Mouse (Mus musculus): ENCODE measurements around the gene Parm1. TPM values are rescaled to one million over a fixed set of nuclear protein-coding genes. Genes with fewer than 3 reads are reported as not detected.

Gene Parm1
- polyA plus RNA-seq, 1 experiment: 13.8 TPM

GRCm38 (mm10) chr5:91594083-91594482 is 76.7 kb downstream of the Parm1 start:
- Histone ChIP-seq H3K4me1 (replicated peaks; ENCODE audit: control insufficient read depth, insufficient read depth, low read length) (no peaks in the 10 kb centered on the region), H3K27me3 (ENCODE audit: control insufficient read depth, insufficient read depth, low read length) (no peaks in the 10 kb centered on the region), H3K36me3 (ENCODE audit: control insufficient read depth, insufficient read depth, low read length) (no peaks in the 10 kb centered on the region), H3K27ac (ENCODE audit: control insufficient read depth, insufficient read depth, low read length) (no peak overlapping the region), H3K4me3 (ENCODE audit: control insufficient read depth, insufficient read depth, low read length) (no peak overlapping the region)
- no peak for TF ChIP-seq CTCF (IDR thresholded peaks at IDR 0.05; ENCODE audit: borderline replicate concordance, control insufficient read depth, extremely low read depth, insufficient read depth, low read length, poor library complexity)
- no peak for TF ChIP-seq POLR2A (IDR thresholded peaks at IDR 0.05; ENCODE audit: control insufficient read depth, extremely low read depth, insufficient read depth, low read length, poor library complexity)
- DNase-seq: no peak
- 10% methylated on average over 5 of the region's 5 CpGs for WGBS

- no peak for TF ChIP-seq POLR2A (IDR thresholded peaks at IDR 0.05; ENCODE audit: control insufficient read depth, extremely low read depth, insufficient read depth, low read length, poor library complexity)
- no peak for TF ChIP-seq CTCF (IDR thresholded peaks at IDR 0.05; ENCODE audit: borderline replicate concordance, control insufficient read depth, extremely low read depth, insufficient read depth, low read length, poor library complexity)
- Histone ChIP-seq H3K27me3 (ENCODE audit: control insufficient read depth, insufficient read depth, low read length) (no peaks in the 10 kb centered on the region), H3K27ac (ENCODE audit: control insufficient read depth, insufficient read depth, low read length) (no peak overlapping the region), H3K4me3 (ENCODE audit: control insufficient read depth, insufficient read depth, low read length) (no peak overlapping the region), H3K4me1 (replicated peaks; ENCODE audit: control insufficient read depth, insufficient read depth, low read length) (no peaks in the 10 kb centered on the region), H3K36me3 (ENCODE audit: control insufficient read depth, insufficient read depth, low read length) (no peaks in the 10 kb centered on the region)
- no peak for DNase-seq
- 76% methylated on average over 5 of the region's 5 CpGs for WGBS
Measured at GRCm38 (mm10) chr5:91597216-91597615, 79.8 kb downstream of the Parm1 start.

- TF ChIP-seq POLR2A (IDR thresholded peaks at IDR 0.05; ENCODE audit: control insufficient read depth, extremely low read depth, insufficient read depth, low read length, poor library complexity): no peak
- TF ChIP-seq CTCF (IDR thresholded peaks at IDR 0.05; ENCODE audit: borderline replicate concordance, control insufficient read depth, extremely low read depth, insufficient read depth, low read length, poor library complexity): no peak
- no peak overlapping the region for H3K4me3 ChIP-seq (ENCODE audit: control insufficient read depth, insufficient read depth, low read length)
- DNase-seq: no peak
- 78% methylated on average over 7 of the region's 7 CpGs for WGBS
- H3K36me3 ChIP-seq (ENCODE audit: control insufficient read depth, insufficient read depth, low read length): no peaks in the 10 kb centered on the region
- no peaks in the 10 kb centered on the region for H3K27me3 ChIP-seq (ENCODE audit: control insufficient read depth, insufficient read depth, low read length)
- H3K27ac ChIP-seq (ENCODE audit: control insufficient read depth, insufficient read depth, low read length): no peak overlapping the region
- no peaks in the 10 kb centered on the region for H3K4me1 ChIP-seq (replicated peaks; ENCODE audit: control insufficient read depth, insufficient read depth, low read length)
Measured at GRCm38 (mm10) chr5:91599801-91600200, 82.4 kb downstream of the Parm1 start.

- H3K27ac ChIP-seq (ENCODE audit: control insufficient read depth, insufficient read depth, low read length): no peak overlapping the region
- H3K27me3 ChIP-seq (ENCODE audit: control insufficient read depth, insufficient read depth, low read length): no peaks in the 10 kb centered on the region
- TF ChIP-seq CTCF (IDR thresholded peaks at IDR 0.05; ENCODE audit: borderline replicate concordance, control insufficient read depth, extremely low read depth, insufficient read depth, low read length, poor library complexity) (no peak), POLR2A (IDR thresholded peaks at IDR 0.05; ENCODE audit: control insufficient read depth, extremely low read depth, insufficient read depth, low read length, poor library complexity) (no peak)
- WGBS: 85% methylated on average over 7 of the region's 7 CpGs
- no peaks in the 10 kb centered on the region for H3K36me3 ChIP-seq (ENCODE audit: control insufficient read depth, insufficient read depth, low read length)
- no peak for DNase-seq
- no peaks in the 10 kb centered on the region for H3K4me1 ChIP-seq (replicated peaks; ENCODE audit: control insufficient read depth, insufficient read depth, low read length)
- no peak overlapping the region for H3K4me3 ChIP-seq (ENCODE audit: control insufficient read depth, insufficient read depth, low read length)
Measured at GRCm38 (mm10) chr5:91603347-91603746, 85.9 kb downstream of the Parm1 start.

- Histone ChIP-seq H3K4me3 (ENCODE audit: control insufficient read depth, insufficient read depth, low read length) (no peak overlapping the region), H3K36me3 (ENCODE audit: control insufficient read depth, insufficient read depth, low read length) (no peaks in the 10 kb centered on the region), H3K27ac (ENCODE audit: control insufficient read depth, insufficient read depth, low read length) (no peak overlapping the region), H3K27me3 (ENCODE audit: control insufficient read depth, insufficient read depth, low read length) (no peaks in the 10 kb centered on the region), H3K4me1 (replicated peaks; ENCODE audit: control insufficient read depth, insufficient read depth, low read length) (no peaks in the 10 kb centered on the region)
- WGBS: 93% methylated on average over 12 of the region's 12 CpGs
- DNase-seq: no peak
- TF ChIP-seq CTCF (IDR thresholded peaks at IDR 0.05; ENCODE audit: borderline replicate concordance, control insufficient read depth, extremely low read depth, insufficient read depth, low read length, poor library complexity): no peak
- no peak for TF ChIP-seq POLR2A (IDR thresholded peaks at IDR 0.05; ENCODE audit: control insufficient read depth, extremely low read depth, insufficient read depth, low read length, poor library complexity)
Measured at GRCm38 (mm10) chr5:91603787-91604439, 86.5 kb downstream of the Parm1 start.

- DNase-seq: no peak
- Histone ChIP-seq H3K27ac (ENCODE audit: control insufficient read depth, insufficient read depth, low read length) (no peak overlapping the region), H3K4me1 (replicated peaks; ENCODE audit: control insufficient read depth, insufficient read depth, low read length) (no peaks in the 10 kb centered on the region), H3K36me3 (ENCODE audit: control insufficient read depth, insufficient read depth, low read length) (no peaks in the 10 kb centered on the region), H3K27me3 (ENCODE audit: control insufficient read depth, insufficient read depth, low read length) (no peaks in the 10 kb centered on the region), H3K4me3 (ENCODE audit: control insufficient read depth, insufficient read depth, low read length) (no peak overlapping the region)
- WGBS: 95% methylated on average over 2 of the region's 2 CpGs
- TF ChIP-seq CTCF (IDR thresholded peaks at IDR 0.05; ENCODE audit: borderline replicate concordance, control insufficient read depth, extremely low read depth, insufficient read depth, low read length, poor library complexity) (no peak), POLR2A (IDR thresholded peaks at IDR 0.05; ENCODE audit: control insufficient read depth, extremely low read depth, insufficient read depth, low read length, poor library complexity) (no peak)
Measured at GRCm38 (mm10) chr5:91607234-91607633, 89.8 kb downstream of the Parm1 start.

- no peak for DNase-seq
Measured at GRCm38 (mm10) chr5:91607841-91608240, 90.4 kb downstream of the Parm1 start.

More at GRCm38 (mm10) chr5:91607841-91608240, 90.4 kb downstream of the Parm1 start:
- no peaks in the 10 kb centered on the region for H3K27me3 ChIP-seq (ENCODE audit: control insufficient read depth, insufficient read depth, low read length)
- no peaks in the 10 kb centered on the region for H3K36me3 ChIP-seq (ENCODE audit: control insufficient read depth, insufficient read depth, low read length)
- no peak overlapping the region for H3K4me3 ChIP-seq (ENCODE audit: control insufficient read depth, insufficient read depth, low read length)
- 97% methylated on average over 7 of the region's 7 CpGs for WGBS
- TF ChIP-seq CTCF (IDR thresholded peaks at IDR 0.05; ENCODE audit: borderline replicate concordance, control insufficient read depth, extremely low read depth, insufficient read depth, low read length, poor library complexity) (no peak), POLR2A (IDR thresholded peaks at IDR 0.05; ENCODE audit: control insufficient read depth, extremely low read depth, insufficient read depth, low read length, poor library complexity) (no peak)
- no peak overlapping the region for H3K27ac ChIP-seq (ENCODE audit: control insufficient read depth, insufficient read depth, low read length)
- H3K4me1 ChIP-seq (replicated peaks; ENCODE audit: control insufficient read depth, insufficient read depth, low read length): no peaks in the 10 kb centered on the region

Data from thymus, adult 2 months (tissue).